Mouse (Mus musculus) megakaryocyte, embryonic 14.5 days (primary cell): Measurements from ENCODE around the gene Col23a1. TPM values are rescaled to one million over a fixed set of nuclear protein-coding genes. Genes with fewer than 3 reads are reported as not detected.

Experiments
- H3K27me3 ChIP-seq: replicated peaks from 2 replicates; pipeline ENCODE3; 2012; ENCODE audit warnings: inconsistent platforms
- H3K36me3 ChIP-seq: replicated peaks from 2 replicates; pipeline ENCODE3; 2012; ENCODE audit warnings: low read length, inconsistent platforms, mixed read lengths
- H3K4me1 ChIP-seq: 2 replicates; pipeline ENCODE4 v1.6.1; 2012; ENCODE audit warnings: inconsistent platforms
- H3K4me3 ChIP-seq: replicated peaks from 2 replicates; pipeline ENCODE3; 2012; ENCODE audit warnings: moderate library complexity, mild to moderate bottlenecking, inconsistent platforms
- H3K9me3 ChIP-seq: 2 replicates; pipeline ENCODE4 v1.6.1; 2012; ENCODE audit warnings: inconsistent platforms
- FLI1 ChIP-seq: IDR thresholded peaks from 2 replicates; pipeline ENCODE4 v1.6.1; 2012; ENCODE audit warnings: low read length, inconsistent platforms, mixed read lengths
- GATA1 ChIP-seq: IDR thresholded peaks from 3 replicates; pipeline ENCODE4 v1.6.1; 2012; ENCODE audit warnings: mixed read lengths, low read length, inconsistent platforms, borderline replicate concordance
- polyA plus RNA-seq: library from polyadenylated mRNA; stranded (reverse); fragments of >175 nt; gene quantifications from 2 replicates; pipeline ENCODE4 v1.2.3, GENCODE M21; 2012; ENCODE audit warnings: low replicate concordance; ENCODE audit not compliant: insufficient read depth

Gene Col23a1
- polyA plus RNA-seq, 1 experiment, result 0.21 TPM

GRCm38 (mm10) chr11:51515346-51515745, 225.6 kb downstream of the Col23a1 start:
- peaks cover 29% of the 10 kb centered on the region for H3K9me3 ChIP-seq
- TF ChIP-seq FLI1 (no peak), GATA1 (no peak)
- no peak overlapping the region for H3K4me3 ChIP-seq
- peaks cover 3% of the 10 kb centered on the region; the same call in 1 of the 2 replicates for H3K4me1 ChIP-seq
- H3K36me3 ChIP-seq, result no peaks in the 10 kb centered on the region
- peaks cover 2% of the 10 kb centered on the region for H3K27me3 ChIP-seq

- Histone ChIP-seq H3K36me3 (no peaks in the 10 kb centered on the region), H3K4me3 (no peak overlapping the region)
- TF ChIP-seq FLI1, result no peak
- no peak for TF ChIP-seq GATA1
These were observed 228.4 kb downstream of the Col23a1 start for GRCm38 (mm10) chr11:51518100-51518499.

GRCm38 (mm10) chr11:51518585-51518984, 228.9 kb downstream of the Col23a1 start:
- TF ChIP-seq GATA1 (no peak), FLI1 (no peak)
- Histone ChIP-seq H3K4me3 (no peak overlapping the region), H3K9me3 (peaks cover 21% of the 10 kb centered on the region), H3K36me3 (no peaks in the 10 kb centered on the region), H3K4me1 (peaks cover 3% of the 10 kb centered on the region; the same call in 1 of the 2 replicates), H3K27me3 (peaks cover 18% of the 10 kb centered on the region)

More at GRCm38 (mm10) chr11:51518100-51518499, 228.4 kb downstream of the Col23a1 start:
- Histone ChIP-seq H3K9me3 (peaks cover 22% of the 10 kb centered on the region), H3K4me1 (peaks cover 3% of the 10 kb centered on the region; the same call in 1 of the 2 replicates), H3K27me3 (peaks cover 14% of the 10 kb centered on the region)

GRCm38 (mm10) chr11:51521440-51521839, 231.7 kb downstream of the Col23a1 start:
- H3K27me3 ChIP-seq, result peaks cover 34% of the 10 kb centered on the region
- TF ChIP-seq FLI1 (no peak), GATA1 (no peak)
- H3K4me3 ChIP-seq, result no peak overlapping the region
- H3K36me3 ChIP-seq, result no peaks in the 10 kb centered on the region
- H3K9me3 ChIP-seq, result peaks cover 13% of the 10 kb centered on the region
- no peaks in the 10 kb centered on the region for H3K4me1 ChIP-seq

- no peak overlapping the region for H3K4me3 ChIP-seq
These were observed 233.5 kb downstream of the Col23a1 start for GRCm38 (mm10) chr11:51523215-51523614.

GRCm38 (mm10) chr11:51523625-51524024, 233.9 kb downstream of the Col23a1 start:
- peaks cover 2% of the 10 kb centered on the region for H3K9me3 ChIP-seq
- peaks cover 3% of the 10 kb centered on the region; the same call in 1 of the 2 replicates for H3K4me1 ChIP-seq
- no peak for TF ChIP-seq FLI1
- no peak for TF ChIP-seq GATA1
- H3K4me3 ChIP-seq, result no peak overlapping the region
- H3K36me3 ChIP-seq, result no peaks in the 10 kb centered on the region
- peaks cover 44% of the 10 kb centered on the region for H3K27me3 ChIP-seq

More at GRCm38 (mm10) chr11:51523215-51523614, 233.5 kb downstream of the Col23a1 start:
- Histone ChIP-seq H3K9me3 (peaks cover 6% of the 10 kb centered on the region), H3K4me1 (peaks cover 3% of the 10 kb centered on the region; the same call in 1 of the 2 replicates), H3K36me3 (no peaks in the 10 kb centered on the region), H3K27me3 (peaks cover 41% of the 10 kb centered on the region)
- no peak for TF ChIP-seq FLI1
- no peak for TF ChIP-seq GATA1

GRCm38 (mm10) chr11:51526631-51527161, 237.0 kb downstream of the Col23a1 start:
- TF ChIP-seq FLI1 (no peak), GATA1 (no peak)
- Histone ChIP-seq H3K36me3 (no peaks in the 10 kb centered on the region), H3K27me3 (peaks cover 48% of the 10 kb centered on the region), H3K9me3 (no peaks in the 10 kb centered on the region), H3K4me1 (peaks cover 3% of the 10 kb centered on the region; the same call in 1 of the 2 replicates), H3K4me3 (no peak overlapping the region)

GRCm38 (mm10) chr11:51533128-51533533, 243.4 kb downstream of the Col23a1 start:
- no peak for TF ChIP-seq GATA1
- TF ChIP-seq FLI1, result no peak
- Histone ChIP-seq H3K9me3 (no peaks in the 10 kb centered on the region), H3K4me3 (no peak overlapping the region), H3K4me1 (no peaks in the 10 kb centered on the region), H3K27me3 (peaks cover 22% of the 10 kb centered on the region), H3K36me3 (no peaks in the 10 kb centered on the region)

- Histone ChIP-seq H3K36me3 (no peaks in the 10 kb centered on the region), H3K4me3 (no peak overlapping the region), H3K4me1 (peaks cover 6% of the 10 kb centered on the region), H3K9me3 (no peaks in the 10 kb centered on the region), H3K27me3 (peaks cover 16% of the 10 kb centered on the region)
- TF ChIP-seq GATA1, result no peak
- no peak for TF ChIP-seq FLI1
These were observed 244.6 kb downstream of the Col23a1 start for GRCm38 (mm10) chr11:51534314-51534713.

GRCm38 (mm10) chr11:51538388-51538787, 248.7 kb downstream of the Col23a1 start:
- TF ChIP-seq GATA1 (no peak), FLI1 (no peak)
- no peak overlapping the region for H3K4me3 ChIP-seq
- peaks cover 39% of the 10 kb centered on the region for H3K4me1 ChIP-seq
- H3K9me3 ChIP-seq, result no peaks in the 10 kb centered on the region
- peaks cover 9% of the 10 kb centered on the region for H3K27me3 ChIP-seq
- H3K36me3 ChIP-seq, result no peaks in the 10 kb centered on the region
